ENCODE assay signal across 12 mouse cellular contexts in genomic region chrX:72907619-72908403, GRCm38 (mm10). TPM values are rescaled to one million over a fixed set of nuclear protein-coding genes. Genes with fewer than 3 reads are reported as not detected.
A peak's percentile ranks its signal among the peaks of the same experiment; 100 is the strongest.
DNase-seq lines count a peak whose midpoint lies in the region; ATAC-seq and TF ChIP-seq lines count a peak whose summit lies in the region.
"Had no signal": no experiment of that assay in that cellular context is flagged by ENCODE, and none has a peak within 500 bp of the region (broad histone marks: within the 10 kb centered on the region; RNA-seq: fewer than 3 reads in every experiment).

No protein-coding gene starts in this region.

- TF ChIP-seq EP300 in liver, postnatal 0 days (IDR thresholded peaks at IDR 0.05; ENCODE audit: low read depth): no peak

- H3K9me3 ChIP-seq in kidney, embryonic 15.5 days (replicated peaks): no peaks in the 10 kb centered on the region
- H3K9me3 ChIP-seq in forebrain, embryonic 14.5 days (replicated peaks; ENCODE audit: control insufficient read depth, low read length): no peaks in the 10 kb centered on the region
- H3K9me3 ChIP-seq in hindbrain, postnatal 0 days (ENCODE audit: low read length): no peaks in the 10 kb centered on the region
- no peaks in the 10 kb centered on the region for H3K9me3 ChIP-seq in midbrain, embryonic 16.5 days (replicated peaks; ENCODE audit: control insufficient read depth, low read length, poor library complexity, severe bottlenecking)
- H3K9me3 ChIP-seq in liver, postnatal 0 days (ENCODE audit: low read length): no peaks in the 10 kb centered on the region

- 0 out of 2 replicates have a peak, but pooled peaks have one; percentile 15 for ATAC-seq in kidney, embryonic 15.5 days (replicated peaks; ENCODE audit: low FRiP score)
- ATAC-seq in forebrain, embryonic 14.5 days: peak; percentile 61; the same call in 1 of the 2 replicates
- ATAC-seq in hindbrain, postnatal 0 days: peak; percentile 58
- peak; percentile 70 for ATAC-seq in midbrain, embryonic 16.5 days
- no peak for ATAC-seq in liver, postnatal 0 days

- DNase-seq in kidney, postnatal 25 days: no peak
- DNase-seq in forebrain, embryonic 14.5 days (ENCODE audit: low spot score): no peak
- no peak for DNase-seq in hindbrain, postnatal 0 days (ENCODE audit: low spot score)
- DNase-seq in liver, postnatal 0 days: no peak
- DNase-seq in thymus, postnatal 0 days (ENCODE audit: low spot score): no peak
- no peak for DNase-seq in layer of hippocampus, postnatal 14 days (ENCODE audit: low spot score in 2 of 2)
- DNase-seq: adrenal gland, adult 2 months; kidney, adult 18-20 months; thymus, adult 18-20 months had no signal

- no peaks in the 10 kb centered on the region for H3K36me3 ChIP-seq in kidney, embryonic 15.5 days
- no peaks in the 10 kb centered on the region for H3K36me3 ChIP-seq in forebrain, embryonic 14.5 days (ENCODE audit: control insufficient read depth, insufficient read depth, low read length)
- H3K36me3 ChIP-seq in hindbrain, postnatal 0 days (ENCODE audit: insufficient read depth, low read length): no peaks in the 10 kb centered on the region
- H3K36me3 ChIP-seq in midbrain, embryonic 16.5 days (ENCODE audit: control insufficient read depth, insufficient read depth, low read length): no peaks in the 10 kb centered on the region
- no peaks in the 10 kb centered on the region for H3K36me3 ChIP-seq in liver, postnatal 0 days (replicated peaks; ENCODE audit: insufficient read depth, low read length)

- H3K27ac ChIP-seq in kidney, embryonic 15.5 days: no peak overlapping the region
- H3K27ac ChIP-seq in forebrain, embryonic 14.5 days (ENCODE audit: low read depth, low read length): no peak overlapping the region
- no peak overlapping the region for H3K27ac ChIP-seq in hindbrain, postnatal 0 days
- no peak overlapping the region for H3K27ac ChIP-seq in midbrain, embryonic 16.5 days (ENCODE audit: low read length)
- H3K27ac ChIP-seq in liver, postnatal 0 days (ENCODE audit: low read depth): no peak overlapping the region

- no peak overlapping the region for H3K4me2 ChIP-seq in kidney, embryonic 15.5 days
- no peak overlapping the region for H3K4me2 ChIP-seq in forebrain, embryonic 14.5 days (ENCODE audit: low read length)
- no peak overlapping the region for H3K4me2 ChIP-seq in hindbrain, postnatal 0 days (ENCODE audit: low read depth, low read length)
- H3K4me2 ChIP-seq in midbrain, embryonic 16.5 days (ENCODE audit: low read length): no peak overlapping the region
- no peak overlapping the region for H3K4me2 ChIP-seq in liver, postnatal 0 days (ENCODE audit: low read depth, low read length)
- H3K4me2 ChIP-seq: lung, embryonic 14.5 days had no signal

- no peaks in the 10 kb centered on the region for H3K27me3 ChIP-seq in kidney, embryonic 15.5 days
- no peaks in the 10 kb centered on the region for H3K27me3 ChIP-seq in forebrain, embryonic 14.5 days (replicated peaks; ENCODE audit: control insufficient read depth, insufficient read depth, low read length)
- H3K27me3 ChIP-seq in hindbrain, postnatal 0 days (ENCODE audit: insufficient read depth, low read length): no peaks in the 10 kb centered on the region
- no peaks in the 10 kb centered on the region for H3K27me3 ChIP-seq in midbrain, embryonic 16.5 days (ENCODE audit: control insufficient read depth, insufficient read depth, low read depth, low read length)
- no peaks in the 10 kb centered on the region for H3K27me3 ChIP-seq in liver, postnatal 0 days (ENCODE audit: insufficient read depth, low read length)

- no peak overlapping the region for H3K4me3 ChIP-seq in kidney, embryonic 15.5 days (replicated peaks)
- H3K4me3 ChIP-seq in forebrain, embryonic 14.5 days (ENCODE audit: low read depth, low read length): no peak overlapping the region
- H3K4me3 ChIP-seq in hindbrain, postnatal 0 days (ENCODE audit: low read length): no peak overlapping the region
- H3K4me3 ChIP-seq in midbrain, embryonic 16.5 days (ENCODE audit: low read depth, low read length): no peak overlapping the region
- no peak overlapping the region for H3K4me3 ChIP-seq in liver, postnatal 0 days (ENCODE audit: low read depth, low read length)

- H3K9ac ChIP-seq in kidney, embryonic 15.5 days: no peak overlapping the region
- no peak overlapping the region for H3K9ac ChIP-seq in forebrain, embryonic 14.5 days (ENCODE audit: low read length)
- H3K9ac ChIP-seq in hindbrain, postnatal 0 days (replicated peaks; ENCODE audit: low read length): no peak overlapping the region
- H3K9ac ChIP-seq in midbrain, embryonic 16.5 days (ENCODE audit: low read depth, low read length): no peak overlapping the region
- no peak overlapping the region for H3K9ac ChIP-seq in liver, postnatal 0 days (replicated peaks)
- H3K9ac ChIP-seq: lung, embryonic 14.5 days had no signal

- WGBS in kidney, embryonic 15.5 days: 83% methylated on average over 6 of the region's 6 CpGs
- 68% methylated on average over 6 of the region's 6 CpGs for WGBS in forebrain, embryonic 14.5 days
- 70% methylated on average over 6 of the region's 6 CpGs for WGBS in hindbrain, postnatal 0 days
- 76% methylated on average over 6 of the region's 6 CpGs for WGBS in midbrain, embryonic 16.5 days
- WGBS in liver, postnatal 0 days (ENCODE audit: insufficient replicate concordance): 61% methylated on average over 6 of the region's 6 CpGs

- no peak for TF ChIP-seq CTCF in hindbrain, postnatal 0 days (IDR thresholded peaks at IDR 0.05; ENCODE audit: low read depth)
- no peak for TF ChIP-seq CTCF in liver, postnatal 0 days (IDR thresholded peaks at IDR 0.05; ENCODE audit: low read depth)

- no peaks in the 10 kb centered on the region for H3K4me1 ChIP-seq in kidney, embryonic 15.5 days
- no peaks in the 10 kb centered on the region for H3K4me1 ChIP-seq in forebrain, embryonic 14.5 days (ENCODE audit: control insufficient read depth, insufficient read depth, low read length)
- H3K4me1 ChIP-seq in hindbrain, postnatal 0 days (ENCODE audit: insufficient read depth, low read length): no peaks in the 10 kb centered on the region
- H3K4me1 ChIP-seq in midbrain, embryonic 16.5 days (ENCODE audit: control insufficient read depth, insufficient read depth, low read length): no peaks in the 10 kb centered on the region
- no peaks in the 10 kb centered on the region for H3K4me1 ChIP-seq in liver, postnatal 0 days (ENCODE audit: insufficient read depth)

RNA-seq across cellular contexts. Expression of gene Cetn2, which starts 10.4 kb away (rescaled TPM):
- polyA plus RNA-seq in kidney, embryonic 15.5 days (2015; fragmentation: Nextera tagmentation; extraction: Ambion mirVana): 90.4 and 106 TPM in 2 replicates
- polyA plus RNA-seq in forebrain, embryonic 14.5 days (2014; fragmentation: Nextera tagmentation; extraction: Ambion mirVana): 97.6 and 103 TPM in 2 replicates
- 20.0 and 20.7 TPM in 2 replicates for total RNA-seq in hindbrain, postnatal 0 days (2014; rRNA removed)
- polyA plus RNA-seq in hindbrain, postnatal 0 days (2015; fragmentation: Nextera tagmentation; extraction: Ambion mirVana): 67.1 and 79.9 TPM in 2 replicates
- 73.4 and 79.3 TPM in 2 replicates for polyA plus RNA-seq in midbrain, embryonic 16.5 days (2015; fragmentation: Nextera tagmentation; extraction: Ambion mirVana)
- 25.9 and 26.1 TPM in 2 replicates for polyA plus RNA-seq in liver, postnatal 0 days (2015; fragmentation: Nextera tagmentation; extraction: Ambion mirVana)
- 102 and 105 TPM in 2 replicates for polyA plus RNA-seq in thymus, postnatal 0 days (2015; fragmentation: Nextera tagmentation; extraction: Ambion mirVana)
- 10 to 100 TPM; 46.0 to 51.2 TPM for total RNA-seq in layer of hippocampus, postnatal 14 days (2021)

RNA-seq across cellular contexts. Expression of gene Nsdhl, which starts 10.5 kb away (rescaled TPM):
- polyA plus RNA-seq in kidney, embryonic 15.5 days (2015; fragmentation: Nextera tagmentation; extraction: Ambion mirVana): 27.2 and 28.8 TPM in 2 replicates
- polyA plus RNA-seq in forebrain, embryonic 14.5 days (2014; fragmentation: Nextera tagmentation; extraction: Ambion mirVana): 44.7 and 45.0 TPM in 2 replicates
- 35.6 and 41.1 TPM in 2 replicates for total RNA-seq in hindbrain, postnatal 0 days (2014; rRNA removed)
- 38.0 and 40.8 TPM in 2 replicates for polyA plus RNA-seq in hindbrain, postnatal 0 days (2015; fragmentation: Nextera tagmentation; extraction: Ambion mirVana)
- polyA plus RNA-seq in midbrain, embryonic 16.5 days (2015; fragmentation: Nextera tagmentation; extraction: Ambion mirVana): 52.7 and 55.8 TPM in 2 replicates
- 10.8 and 11.5 TPM in 2 replicates for polyA plus RNA-seq in liver, postnatal 0 days (2015; fragmentation: Nextera tagmentation; extraction: Ambion mirVana)
- 14.1 and 14.8 TPM in 2 replicates for polyA plus RNA-seq in thymus, postnatal 0 days (2015; fragmentation: Nextera tagmentation; extraction: Ambion mirVana)
- total RNA-seq in layer of hippocampus, postnatal 14 days (2021): 10 to 100 TPM; 34.6 to 43.2 TPM
